Mouse (Mus musculus): Measurements from ENCODE around the gene Ehbp1l1.

Ehbp1l1 gene

GRCm38 (mm10) chr19:5731264-5731978 is 5.3 kb upstream of the Ehbp1l1 start:
- peak; percentile 97 for DNase-seq (ENCODE audit: low spot score)

GRCm38 (mm10) chr19:5730314-5731186 is 4.4 kb upstream of the Ehbp1l1 start:
- no peak for DNase-seq (ENCODE audit: low spot score)

GRCm38 (mm10) chr19:5729444-5729815 is 3.3 kb upstream of the Ehbp1l1 start, which contains the start of gene Fam89b:
Gene Fam89b (minus strand): TSS chr19:5729653.
- DNase-seq (ENCODE audit: low spot score) = peak; percentile 90

GRCm38 (mm10) chr19:5728631-5729443 is 2.7 kb upstream of the Ehbp1l1 start:
- peak; percentile 53 for DNase-seq (ENCODE audit: low spot score)

- DNase-seq (ENCODE audit: low spot score) = peak; percentile 90
These were observed 1.6 kb upstream of the Ehbp1l1 start for GRCm38 (mm10) chr19:5727701-5728100.

- no peak for DNase-seq (ENCODE audit: low spot score)
These were observed 953 bp upstream of the Ehbp1l1 start for GRCm38 (mm10) chr19:5726961-5727578.

GRCm38 (mm10) chr19:5725029-5725707 is 949 bp downstream of the Ehbp1l1 start:
- DNase-seq (ENCODE audit: low spot score) = no peak

GRCm38 (mm10) chr19:5724549-5724941 is 1.6 kb downstream of the Ehbp1l1 start:
- DNase-seq (ENCODE audit: low spot score) = no peak

GRCm38 (mm10) chr19:5723934-5724548 is 2.1 kb downstream of the Ehbp1l1 start:
- no peak for DNase-seq (ENCODE audit: low spot score)

GRCm38 (mm10) chr19:5722848-5723425 is 3.2 kb downstream of the Ehbp1l1 start:
- no peak for DNase-seq (ENCODE audit: low spot score)

- no peak for DNase-seq (ENCODE audit: low spot score)
These were observed 4.9 kb downstream of the Ehbp1l1 start for GRCm38 (mm10) chr19:5721233-5721632.

- DNase-seq (ENCODE audit: low spot score) = no peak
These were observed 9.2 kb downstream of the Ehbp1l1 start for GRCm38 (mm10) chr19:5716955-5717354.

- peak; percentile 75 for DNase-seq (ENCODE audit: low spot score)
These were observed 10.1 kb downstream of the Ehbp1l1 start for GRCm38 (mm10) chr19:5715793-5716688.

GRCm38 (mm10) chr19:5713730-5714129 is 12.4 kb downstream of the Ehbp1l1 start:
- no peak for DNase-seq (ENCODE audit: low spot score)

- DNase-seq (ENCODE audit: low spot score) = no peak
These were observed 12.9 kb downstream of the Ehbp1l1 start for GRCm38 (mm10) chr19:5713255-5713654.

- DNase-seq (ENCODE audit: low spot score) = no peak
These were observed 14.1 kb downstream of the Ehbp1l1 start for GRCm38 (mm10) chr19:5711907-5712460.

- peak; percentile 76 for DNase-seq (ENCODE audit: low spot score)
These were observed 14.9 kb downstream of the Ehbp1l1 start for GRCm38 (mm10) chr19:5711218-5711617.

- DNase-seq (ENCODE audit: low spot score) = no peak
These were observed 15.5 kb downstream of the Ehbp1l1 start for GRCm38 (mm10) chr19:5710581-5710980.

GRCm38 (mm10) chr19:5710068-5710467 is 16.0 kb downstream of the Ehbp1l1 start:
- DNase-seq (ENCODE audit: low spot score) = no peak
